Mouse (Mus musculus): ENCODE data around the gene Lrrc34.

- TF ChIP-seq GATA1 (IDR thresholded peaks at IDR 0.05; ENCODE audit: borderline replicate concordance, low read length) (no peak), FLI1 (IDR thresholded peaks at IDR 0.05; ENCODE audit: low read length) (no peak)
Observed at GRCm38 (mm10) chr3:30696346-30696745, 48.7 kb upstream of the Lrrc34 start.
